Mouse (Mus musculus): ENCODE results near the gene Fndc4.

Fndc4 gene

GRCm38 (mm10) chr5:31257616-31258015 is 38.3 kb downstream of the Fndc4 start:
- DNase-seq (ENCODE audit: low spot score in 2 of 2): no peak

- no peak for DNase-seq (ENCODE audit: low spot score in 2 of 2)
Measured at GRCm38 (mm10) chr5:31255971-31256370, 39.9 kb downstream of the Fndc4 start.

GRCm38 (mm10) chr5:31255381-31255780 is 40.5 kb downstream of the Fndc4 start:
- no peak for DNase-seq (ENCODE audit: low spot score in 2 of 2)

GRCm38 (mm10) chr5:31254901-31255300 is 41.0 kb downstream of the Fndc4 start:
- DNase-seq (ENCODE audit: low spot score in 2 of 2): no peak

DNA sequence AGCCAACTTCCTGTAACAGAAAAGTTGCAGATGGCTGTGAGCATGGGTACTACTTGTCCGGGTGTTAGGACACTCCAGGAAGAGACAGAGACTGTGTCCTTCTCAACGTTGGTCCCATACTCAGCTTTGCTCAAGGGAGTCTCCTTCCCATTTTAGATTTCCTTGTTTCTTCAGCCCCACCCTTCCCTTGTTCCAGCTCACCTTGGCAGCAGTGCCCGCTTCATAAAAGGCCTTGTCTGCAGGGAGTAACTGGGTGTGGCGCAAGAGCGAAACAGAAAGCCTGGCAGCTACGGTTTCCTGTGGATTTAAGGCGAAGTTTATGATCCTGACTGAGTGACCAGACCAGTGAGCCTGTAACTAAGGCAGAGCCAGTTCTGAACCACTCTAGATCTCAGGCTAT is 41.4 kb downstream of the Fndc4 start:
- no peak for DNase-seq (ENCODE audit: low spot score in 2 of 2)

- no peak for DNase-seq (ENCODE audit: low spot score in 2 of 2)
Measured at GRCm38 (mm10) chr5:31253806-31254205, 42.1 kb downstream of the Fndc4 start.

- no peak for DNase-seq (ENCODE audit: low spot score in 2 of 2)
Measured at GRCm38 (mm10) chr5:31252795-31253545, 42.9 kb downstream of the Fndc4 start.

- no peak for DNase-seq (ENCODE audit: low spot score in 2 of 2)
Measured at GRCm38 (mm10) chr5:31252151-31252550, 43.7 kb downstream of the Fndc4 start.

- DNase-seq (ENCODE audit: low spot score in 2 of 2): no peak
Measured at GRCm38 (mm10) chr5:31251541-31252101, 44.3 kb downstream of the Fndc4 start, which contains the start of gene Krtcap3. Gene Krtcap3, plus strand, starts transcription at chr5:31251691.

- DNase-seq (ENCODE audit: low spot score in 2 of 2): no peak
Measured at GRCm38 (mm10) chr5:31250716-31251115, 45.2 kb downstream of the Fndc4 start.

Measured in spleen, postnatal 36 days (tissue).